ENCODE assay signal across 9 mouse cellular contexts in genomic region chr4:133009131-133009530, GRCm38 (mm10). TPM values are rescaled to one million over a fixed set of nuclear protein-coding genes. Genes with fewer than 3 reads are reported as not detected.
DNase-seq lines count a peak whose midpoint lies in the region; ATAC-seq lines count a peak whose summit lies in the region.
"Had no signal": no experiment of that assay in that cellular context is flagged by ENCODE, and none has a peak within 500 bp of the region (broad histone marks: within the 10 kb centered on the region; RNA-seq: fewer than 3 reads in every experiment).

No protein-coding gene starts in this region.

- H3K4me2 ChIP-seq in midbrain, embryonic 11.5 days, result no peak overlapping the region
- no peak overlapping the region for H3K4me2 ChIP-seq in midbrain, embryonic 16.5 days (ENCODE audit: low read length)
- H3K4me2 ChIP-seq: neural tube, embryonic 12.5 days had no signal

- no peaks in the 10 kb centered on the region for H3K9me3 ChIP-seq in midbrain, embryonic 11.5 days (ENCODE audit: control insufficient read depth, low read length)
- H3K9me3 ChIP-seq in midbrain, embryonic 16.5 days (replicated peaks; ENCODE audit: control insufficient read depth, low read length, poor library complexity, severe bottlenecking), result no peaks in the 10 kb centered on the region
- H3K9me3 ChIP-seq: neural tube, embryonic 12.5 days had no signal

- no peak overlapping the region for H3K9ac ChIP-seq in midbrain, embryonic 11.5 days (ENCODE audit: low read length)
- no peak overlapping the region for H3K9ac ChIP-seq in midbrain, embryonic 16.5 days (ENCODE audit: low read depth, low read length)
- H3K9ac ChIP-seq: neural tube, embryonic 12.5 days had no signal

- WGBS in midbrain, embryonic 11.5 days, result 0% methylated on average over 4 of the region's 4 CpGs
- 1% methylated on average over 4 of the region's 4 CpGs for WGBS in midbrain, embryonic 16.5 days

- no peak overlapping the region for H3K27ac ChIP-seq in midbrain, embryonic 11.5 days (ENCODE audit: low read depth, low read length)
- no peak overlapping the region for H3K27ac ChIP-seq in midbrain, embryonic 16.5 days (ENCODE audit: low read length)
- H3K27ac ChIP-seq: neural tube, embryonic 12.5 days had no signal

- peaks cover 20% of the 10 kb centered on the region for H3K27me3 ChIP-seq in midbrain, embryonic 11.5 days (ENCODE audit: control insufficient read depth, insufficient read depth, low read length)
- H3K27me3 ChIP-seq in midbrain, embryonic 16.5 days (ENCODE audit: control insufficient read depth, insufficient read depth, low read depth, low read length), result peaks cover 4% of the 10 kb centered on the region

- H3K4me1 ChIP-seq in midbrain, embryonic 11.5 days (ENCODE audit: control insufficient read depth, insufficient read depth, low read length), result peaks cover 21% of the 10 kb centered on the region
- H3K4me1 ChIP-seq in midbrain, embryonic 16.5 days (ENCODE audit: control insufficient read depth, insufficient read depth, low read length), result peaks cover 17% of the 10 kb centered on the region

- H3K4me3 ChIP-seq in midbrain, embryonic 11.5 days (ENCODE audit: low read depth, low read length), result no peak overlapping the region
- H3K4me3 ChIP-seq in midbrain, embryonic 16.5 days (ENCODE audit: low read depth, low read length), result no peak overlapping the region
- H3K4me3 ChIP-seq: neural tube, embryonic 12.5 days had no signal

- intact Hi-C loops in gastrocnemius, postnatal 36 days (cut with DNase I), result loop anchor here (1.0 to 5.0 kb wide), 3 partner anchors 203 to 290 kb away; partner anchors contain the start of genes Cd164l2 and Gpr3

- H3K36me3 ChIP-seq in midbrain, embryonic 11.5 days (ENCODE audit: control insufficient read depth, insufficient read depth, low read length), result no peaks in the 10 kb centered on the region
- no peaks in the 10 kb centered on the region for H3K36me3 ChIP-seq in midbrain, embryonic 16.5 days (ENCODE audit: control insufficient read depth, insufficient read depth, low read length)
- H3K36me3 ChIP-seq: neural tube, embryonic 12.5 days had no signal

- DNase-seq in gastrocnemius, adult 18-20 months (ENCODE audit: low spot score), result peak; percentile 66
- no peak for DNase-seq in gastrocnemius, postnatal 36 days
- peak; percentile 97 for DNase-seq in midbrain, embryonic 11.5 days (ENCODE audit: low spot score, missing footprints)
- peak; percentile 76 for DNase-seq in adrenal gland, postnatal 10 days
- peak; percentile 63 for DNase-seq in lung, postnatal 36 days
- no peak for DNase-seq in frontal cortex, postnatal 14 days (ENCODE audit: low spot score in 2 of 2)

- ATAC-seq in midbrain, embryonic 11.5 days (ENCODE audit: low FRiP score), result no peak
- ATAC-seq in midbrain, embryonic 16.5 days, result no peak
- 0 out of 2 replicates have a peak, but pooled peaks have one; percentile 48 for ATAC-seq in erythroblast, adult 5-6 weeks (replicated peaks; ENCODE audit: low FRiP score, poor library complexity, severe bottlenecking)

RNA-seq across cellular contexts. Expression of gene Ahdc1, which starts 1.9 kb away (rescaled TPM):
- total RNA-seq in gastrocnemius, adult 18-20 months (2021), result 10 to 100 TPM; 40.6 to 41.6 TPM
- 10 to 100 TPM; 27.4 to 31.7 TPM for total RNA-seq in gastrocnemius, postnatal 36 days (2021)
- 4.9 and 5.3 TPM in 2 replicates for polyA plus RNA-seq in midbrain, embryonic 11.5 days (2014; fragmentation: Nextera tagmentation; extraction: Ambion mirVana)
- 11.2 and 12.5 TPM in 2 replicates for polyA plus RNA-seq in midbrain, embryonic 16.5 days (2015; fragmentation: Nextera tagmentation; extraction: Ambion mirVana)
- 10 to 100 TPM; 50.8 to 74.3 TPM for total RNA-seq in adrenal gland, postnatal 10 days (2021)
- 1.2 and 10.2 TPM in 2 replicates for total RNA-seq in erythroblast, adult 5-6 weeks (2015; ENCODE audit: low replicate concordance)
- total RNA-seq in erythroblast, adult 5-6 weeks (2017; ENCODE audit: low replicate concordance), result 0.17 and 4.2 TPM in 2 replicates

RNA-seq across cellular contexts. Expression of gene Fgr, which starts 35.2 kb away (rescaled TPM):
- total RNA-seq in gastrocnemius, adult 18-20 months (2021), result under 1 TPM; 0.09 to 0.14 TPM
- total RNA-seq in gastrocnemius, postnatal 36 days (2021), result under 1 TPM in 1 of 2 experiments, not detected in 1; 0.10 TPM
- not detected in 2 replicates for polyA plus RNA-seq in midbrain, embryonic 11.5 days (2014; fragmentation: Nextera tagmentation; extraction: Ambion mirVana)
- 0.05 TPM in 1 of 2 replicates, not detected in the other for polyA plus RNA-seq in midbrain, embryonic 16.5 days (2015; fragmentation: Nextera tagmentation; extraction: Ambion mirVana)
- total RNA-seq in adrenal gland, postnatal 10 days (2021), result 1 to 10 TPM; 1.3 to 1.6 TPM
- total RNA-seq in erythroblast, adult 5-6 weeks (2015; ENCODE audit: low replicate concordance), result 12.1 and 21.5 TPM in 2 replicates
- total RNA-seq in erythroblast, adult 5-6 weeks (2017; ENCODE audit: low replicate concordance), result 13.4 and 18.7 TPM in 2 replicates

Comparison
In these comparisons a context has a peak if more than half of its experiments do, and no peak if none do; other contexts are left out.
1. DNase-seq: peak in gastrocnemius, adult 18-20 months (single experiment), midbrain, embryonic 11.5 days (single experiment), adrenal gland, postnatal 10 days (single experiment) and lung, postnatal 36 days (single experiment); none in gastrocnemius, postnatal 36 days (0 of 2) and frontal cortex, postnatal 14 days (0 of 2).
2. RNA of gene Fgr, which starts 35.2 kb away (total RNA-seq): 12.1 to 21.5 TPM in erythroblast, adult 5-6 weeks; 1.3 to 1.6 TPM in adrenal gland, postnatal 10 days, 0.09 to 0.14 TPM in gastrocnemius, adult 18-20 months and 0.10 TPM in gastrocnemius, postnatal 36 days; every median in the first group is over 4 times any median in the second.